Mouse (Mus musculus): ENCODE data around the gene Yipf1. TPM values are rescaled to one million over a fixed set of nuclear protein-coding genes. Genes with fewer than 3 reads are reported as not detected.

Yipf1 gene
- polyA plus RNA-seq, 1 experiment from 2014 or later = 60.2 TPM

DNA sequence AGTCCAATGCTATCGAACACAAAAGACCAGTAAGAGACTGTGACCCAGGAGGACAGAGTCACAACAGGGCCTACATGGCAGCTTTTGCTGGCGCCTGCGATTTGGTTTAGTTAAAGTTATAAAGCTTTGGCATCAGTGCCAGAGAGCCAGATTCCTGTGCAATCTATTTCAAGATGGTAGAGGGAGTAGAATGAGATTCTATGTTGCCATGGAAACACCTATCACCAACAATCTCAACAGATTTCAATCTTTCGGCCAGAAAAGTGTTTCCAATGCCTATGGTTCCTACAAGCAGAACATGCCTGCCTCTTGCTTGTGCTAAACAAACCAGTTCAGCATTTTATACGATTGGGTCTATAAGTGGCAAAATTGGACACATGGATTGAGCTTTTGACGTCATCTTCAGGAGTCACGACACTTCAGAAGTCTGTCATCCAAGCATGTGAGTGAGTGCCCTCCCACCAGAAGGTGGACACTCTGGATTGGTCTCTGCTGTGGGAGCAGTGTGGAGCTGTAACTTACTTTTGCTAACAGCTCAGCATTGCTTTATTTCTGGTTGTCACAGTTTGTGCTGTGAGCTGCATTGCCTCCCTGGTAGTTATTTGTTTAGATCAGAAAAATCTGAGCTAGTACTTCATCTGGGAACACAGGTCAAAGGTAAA, 22.4 kb upstream of the Yipf1 start:
- no peak for DNase-seq (ENCODE audit: low spot score)
- no peak overlapping the region for H3K4me2 ChIP-seq (ENCODE audit: low read length)
- 78% methylated on average over 7 of the region's 7 CpGs for WGBS
- no peaks in the 10 kb centered on the region for H3K4me1 ChIP-seq (replicated peaks; ENCODE audit: control insufficient read depth, insufficient read depth, low read length)
- no peaks in the 10 kb centered on the region for H3K9me3 ChIP-seq (ENCODE audit: control insufficient read depth, low read length)
- ATAC-seq (replicated peaks; ENCODE audit: low FRiP score, low TSS enrichment, low read depth) = no peak
- no peaks in the 10 kb centered on the region for H3K27me3 ChIP-seq (replicated peaks; ENCODE audit: control insufficient read depth, insufficient read depth, low read length)
- no peak overlapping the region for H3K9ac ChIP-seq (ENCODE audit: low read length)
- no peaks in the 10 kb centered on the region for H3K36me3 ChIP-seq (ENCODE audit: control insufficient read depth, insufficient read depth, low read length)
- no peak overlapping the region for H3K4me3 ChIP-seq (ENCODE audit: low read depth, low read length)
- H3K27ac ChIP-seq (ENCODE audit: low read depth) = no peak overlapping the region

DNA sequence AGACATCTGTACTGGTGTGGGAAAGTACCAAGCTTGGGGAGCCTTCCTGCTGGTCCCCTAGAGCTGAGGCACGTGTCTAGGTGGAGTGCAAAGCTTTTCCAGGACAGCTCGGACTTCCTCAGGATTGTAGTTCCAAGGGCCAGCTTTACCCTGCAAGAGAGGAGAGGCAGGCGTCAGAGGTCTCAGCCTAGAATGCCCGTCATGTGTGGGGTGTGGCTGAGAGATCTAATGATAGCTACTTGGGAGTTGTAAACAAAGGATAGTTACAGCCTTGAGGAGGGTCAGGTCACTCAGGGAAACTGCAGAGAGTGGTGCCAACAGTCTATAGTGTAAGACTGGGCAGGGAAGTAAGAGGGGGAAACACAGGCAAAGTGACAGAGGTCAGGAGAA, 21.9 kb upstream of the Yipf1 start:
- H3K4me3 ChIP-seq (ENCODE audit: low read depth, low read length) = no peak overlapping the region
- no peak overlapping the region for H3K9ac ChIP-seq (ENCODE audit: low read length)
- DNase-seq (ENCODE audit: low spot score) (no peak), ATAC-seq (replicated peaks; ENCODE audit: low FRiP score, low TSS enrichment, low read depth) (no peak)
- no peak overlapping the region for H3K4me2 ChIP-seq (ENCODE audit: low read length)
- H3K9me3 ChIP-seq (ENCODE audit: control insufficient read depth, low read length) = no peaks in the 10 kb centered on the region
- 19% methylated on average over 4 of the region's 4 CpGs for WGBS
- H3K36me3 ChIP-seq (ENCODE audit: control insufficient read depth, insufficient read depth, low read length) = no peaks in the 10 kb centered on the region
- H3K27ac ChIP-seq (ENCODE audit: low read depth) = no peak overlapping the region
- H3K27me3 ChIP-seq (replicated peaks; ENCODE audit: control insufficient read depth, insufficient read depth, low read length) = no peaks in the 10 kb centered on the region
- no peaks in the 10 kb centered on the region for H3K4me1 ChIP-seq (replicated peaks; ENCODE audit: control insufficient read depth, insufficient read depth, low read length)

DNA sequence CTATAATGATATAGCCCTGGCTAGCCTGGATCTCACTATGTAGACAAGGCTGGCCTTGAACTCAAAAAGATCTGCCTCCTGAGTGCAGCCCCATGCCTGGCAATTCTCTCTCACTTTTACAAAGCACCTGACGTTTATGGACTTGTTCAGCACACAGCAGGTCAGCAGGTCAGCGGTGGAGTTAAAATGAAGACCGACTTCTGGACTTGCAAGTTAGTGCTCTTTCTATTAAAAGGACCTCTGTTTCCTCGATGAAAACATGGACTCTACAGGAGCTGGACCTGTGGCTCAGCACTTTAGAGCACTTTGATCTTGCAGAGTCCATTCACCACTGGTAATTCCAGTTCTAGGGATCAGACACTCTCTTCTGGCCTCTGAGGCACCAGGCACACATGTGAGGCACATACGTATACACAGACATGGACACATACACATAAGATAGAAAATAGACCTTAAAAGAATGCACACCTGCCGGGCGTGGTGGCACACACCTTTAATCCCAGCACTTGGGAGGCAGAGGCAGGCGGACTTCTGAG, 16.0 kb upstream of the Yipf1 start:
- Histone ChIP-seq H3K27ac (ENCODE audit: low read depth) (no peak overlapping the region), H3K4me1 (replicated peaks; ENCODE audit: control insufficient read depth, insufficient read depth, low read length) (no peaks in the 10 kb centered on the region), H3K9ac (ENCODE audit: low read length) (no peak overlapping the region), H3K4me3 (ENCODE audit: low read depth, low read length) (no peak overlapping the region), H3K27me3 (replicated peaks; ENCODE audit: control insufficient read depth, insufficient read depth, low read length) (no peaks in the 10 kb centered on the region), H3K9me3 (ENCODE audit: control insufficient read depth, low read length) (no peaks in the 10 kb centered on the region), H3K36me3 (ENCODE audit: control insufficient read depth, insufficient read depth, low read length) (no peaks in the 10 kb centered on the region), H3K4me2 (ENCODE audit: low read length) (no peak overlapping the region)
- no peak for DNase-seq (ENCODE audit: low spot score)
- ATAC-seq (replicated peaks; ENCODE audit: low FRiP score, low TSS enrichment, low read depth) = no peak
- WGBS = 79% methylated on average over 8 of the region's 8 CpGs

DNA sequence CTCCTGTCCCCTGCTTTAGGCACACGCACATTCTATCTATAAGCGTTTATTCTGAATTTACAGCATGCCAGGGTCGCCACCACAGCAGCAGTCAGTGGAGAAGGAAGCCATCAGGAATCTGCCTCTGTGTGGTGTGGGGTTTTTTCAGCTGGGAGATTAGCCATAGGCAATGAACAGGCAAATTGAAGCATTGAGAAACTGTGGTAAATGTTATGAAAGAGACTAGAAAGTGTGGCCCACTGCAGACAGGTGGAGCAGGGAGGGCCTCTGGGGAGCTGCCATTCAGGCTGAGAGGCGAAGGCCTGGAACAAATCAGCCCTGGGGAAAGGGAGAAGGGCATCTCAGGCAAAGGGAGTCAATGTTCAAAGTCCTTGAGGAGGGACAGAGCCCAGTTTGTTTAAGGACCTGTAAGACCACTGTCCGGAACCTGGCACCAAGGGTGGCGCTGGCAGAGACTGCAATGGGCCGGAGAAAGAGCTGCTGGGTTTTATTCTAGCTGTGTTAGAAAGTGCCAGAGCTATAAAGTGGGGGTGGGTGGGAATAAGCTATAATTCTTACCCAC, 14.3 kb upstream of the Yipf1 start:
- DNase-seq (ENCODE audit: low spot score) (no peak), ATAC-seq (replicated peaks; ENCODE audit: low FRiP score, low TSS enrichment, low read depth) (no peak)
- H3K4me2 ChIP-seq (ENCODE audit: low read length) = no peak overlapping the region
- no peak overlapping the region for H3K4me3 ChIP-seq (ENCODE audit: low read depth, low read length)
- H3K4me1 ChIP-seq (replicated peaks; ENCODE audit: control insufficient read depth, insufficient read depth, low read length) = no peaks in the 10 kb centered on the region
- no peak overlapping the region for H3K9ac ChIP-seq (ENCODE audit: low read length)
- no peak overlapping the region for H3K27ac ChIP-seq (ENCODE audit: low read depth)
- no peaks in the 10 kb centered on the region for H3K27me3 ChIP-seq (replicated peaks; ENCODE audit: control insufficient read depth, insufficient read depth, low read length)
- no peaks in the 10 kb centered on the region for H3K36me3 ChIP-seq (ENCODE audit: control insufficient read depth, insufficient read depth, low read length)
- 80% methylated on average over 7 of the region's 7 CpGs for WGBS
- H3K9me3 ChIP-seq (ENCODE audit: control insufficient read depth, low read length) = no peaks in the 10 kb centered on the region

DNA sequence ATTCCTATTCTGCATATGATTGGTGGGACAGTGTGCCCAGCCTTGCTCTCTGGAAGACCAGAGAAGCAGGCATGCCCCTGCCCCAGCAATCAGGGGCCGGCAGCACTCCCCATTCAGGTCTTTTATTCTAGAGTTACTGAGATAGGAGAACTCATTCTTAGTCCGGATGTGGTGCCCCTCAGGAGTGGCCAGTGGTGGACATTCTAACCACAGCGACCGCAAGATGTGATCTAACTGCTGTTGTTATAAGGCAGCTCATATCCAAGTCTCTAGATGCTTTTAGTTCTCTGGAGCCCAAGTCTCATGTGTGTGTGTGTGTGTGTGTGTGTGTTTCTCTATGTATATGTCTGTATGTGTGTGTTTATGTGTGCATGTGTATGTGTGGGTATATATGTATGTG, 13.8 kb upstream of the Yipf1 start:
- H3K9ac ChIP-seq (ENCODE audit: low read length) = no peak overlapping the region
- H3K4me2 ChIP-seq (ENCODE audit: low read length) = no peak overlapping the region
- H3K36me3 ChIP-seq (ENCODE audit: control insufficient read depth, insufficient read depth, low read length) = no peaks in the 10 kb centered on the region
- H3K27me3 ChIP-seq (replicated peaks; ENCODE audit: control insufficient read depth, insufficient read depth, low read length) = no peaks in the 10 kb centered on the region
- DNase-seq (ENCODE audit: low spot score) (no peak), ATAC-seq (replicated peaks; ENCODE audit: low FRiP score, low TSS enrichment, low read depth) (no peak)
- no peaks in the 10 kb centered on the region for H3K4me1 ChIP-seq (replicated peaks; ENCODE audit: control insufficient read depth, insufficient read depth, low read length)
- no peaks in the 10 kb centered on the region for H3K9me3 ChIP-seq (ENCODE audit: control insufficient read depth, low read length)
- WGBS = 86% methylated on average over 4 of the region's 4 CpGs
- H3K27ac ChIP-seq (ENCODE audit: low read depth) = no peak overlapping the region
- no peak overlapping the region for H3K4me3 ChIP-seq (ENCODE audit: low read depth, low read length)

DNA sequence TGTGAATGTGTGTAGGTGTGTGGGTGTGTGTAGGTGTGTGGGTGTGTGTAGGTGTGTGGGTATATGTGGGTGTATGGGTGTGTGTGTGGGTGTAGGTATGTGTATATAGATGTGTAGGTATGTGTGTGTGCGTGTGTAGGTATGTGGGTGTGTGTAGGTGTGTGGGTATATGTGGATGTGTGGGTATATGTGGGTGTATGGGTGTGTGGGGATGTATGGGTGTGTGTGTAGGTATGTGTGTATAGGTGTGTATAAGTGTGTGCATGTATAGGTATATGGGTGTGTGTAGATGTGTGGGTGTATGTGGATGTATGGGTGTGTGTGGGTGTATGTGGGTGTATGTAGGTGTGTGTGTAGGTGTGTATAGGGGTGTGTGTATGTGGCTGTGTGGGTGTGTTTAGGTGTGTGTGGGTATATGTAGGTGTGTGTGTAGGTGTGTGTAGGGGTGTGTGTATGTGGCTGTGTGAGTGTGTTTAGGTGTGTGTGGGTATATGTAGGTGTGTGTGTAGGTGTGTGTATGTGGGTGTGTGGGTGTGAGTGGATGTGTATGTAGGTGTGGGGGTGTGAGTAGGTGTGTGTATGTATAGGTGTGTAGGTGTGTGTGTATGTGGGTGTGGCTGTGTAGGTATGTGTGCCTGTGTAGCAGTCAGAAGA, 13.1 kb upstream of the Yipf1 start:
- ATAC-seq (replicated peaks; ENCODE audit: low FRiP score, low TSS enrichment, low read depth) = no peak
- WGBS = 92% methylated on average over 1 of the region's 1 CpGs
- no peak overlapping the region for H3K4me2 ChIP-seq (ENCODE audit: low read length)
- no peaks in the 10 kb centered on the region for H3K36me3 ChIP-seq (ENCODE audit: control insufficient read depth, insufficient read depth, low read length)
- no peak overlapping the region for H3K9ac ChIP-seq (ENCODE audit: low read length)
- H3K27me3 ChIP-seq (replicated peaks; ENCODE audit: control insufficient read depth, insufficient read depth, low read length) = no peaks in the 10 kb centered on the region
- H3K4me3 ChIP-seq (ENCODE audit: low read depth, low read length) = no peak overlapping the region
- no peak overlapping the region for H3K27ac ChIP-seq (ENCODE audit: low read depth)
- no peak for DNase-seq (ENCODE audit: low spot score)
- no peaks in the 10 kb centered on the region; the same call in 1 of the 2 replicates for H3K4me1 ChIP-seq (replicated peaks; ENCODE audit: control insufficient read depth, insufficient read depth, low read length)
- H3K9me3 ChIP-seq (ENCODE audit: control insufficient read depth, low read length) = no peaks in the 10 kb centered on the region

DNA sequence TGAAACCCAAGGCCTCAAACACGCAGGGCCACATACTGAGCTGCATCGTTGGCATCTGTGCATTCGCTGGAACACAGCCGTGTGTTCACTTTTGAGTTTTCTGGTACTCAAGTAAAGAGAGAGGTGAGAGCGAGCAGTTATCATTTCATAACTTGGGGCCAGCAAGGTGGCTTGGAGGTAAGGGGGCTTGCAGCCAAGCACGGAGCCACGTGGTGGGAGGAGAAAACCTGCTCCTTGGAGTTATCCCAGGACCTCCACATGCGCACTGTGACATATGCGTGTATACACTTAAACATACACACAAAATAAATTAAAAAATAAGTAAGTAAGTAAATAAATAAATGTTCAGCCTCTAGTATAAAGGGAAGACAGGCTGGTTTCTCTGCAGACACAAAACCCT, 11.9 kb upstream of the Yipf1 start:
- Histone ChIP-seq H3K27ac (ENCODE audit: low read depth) (no peak overlapping the region), H3K4me3 (ENCODE audit: low read depth, low read length) (no peak overlapping the region), H3K4me1 (replicated peaks; ENCODE audit: control insufficient read depth, insufficient read depth, low read length) (no peaks in the 10 kb centered on the region; the same call in 1 of the 2 replicates), H3K27me3 (replicated peaks; ENCODE audit: control insufficient read depth, insufficient read depth, low read length) (no peaks in the 10 kb centered on the region), H3K9me3 (ENCODE audit: control insufficient read depth, low read length) (no peaks in the 10 kb centered on the region), H3K36me3 (ENCODE audit: control insufficient read depth, insufficient read depth, low read length) (no peaks in the 10 kb centered on the region), H3K9ac (ENCODE audit: low read length) (no peak overlapping the region), H3K4me2 (ENCODE audit: low read length) (no peak overlapping the region)
- ATAC-seq (replicated peaks; ENCODE audit: low FRiP score, low TSS enrichment, low read depth) (no peak), DNase-seq (ENCODE audit: low spot score) (no peak)
- 85% methylated on average over 9 of the region's 9 CpGs for WGBS

DNA sequence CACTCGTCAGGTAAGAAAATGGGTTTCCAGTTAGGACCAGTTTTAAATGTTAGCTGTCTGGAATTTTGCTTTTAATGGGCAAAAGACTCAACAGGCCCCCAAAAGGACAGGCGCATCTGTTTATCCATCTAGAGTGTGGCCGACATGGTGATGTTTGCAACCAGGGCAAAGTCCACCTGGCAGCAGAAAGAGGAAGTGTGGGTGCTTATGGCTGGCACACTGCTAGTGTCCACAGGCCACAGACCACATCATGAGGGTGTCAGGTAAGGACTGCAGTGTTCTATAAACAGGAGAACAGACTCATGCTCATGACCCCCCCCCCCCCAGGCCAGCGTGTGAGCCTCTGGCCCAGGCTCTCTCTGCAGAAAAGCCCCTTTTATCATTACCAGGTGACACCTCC, 11.3 kb upstream of the Yipf1 start:
- ATAC-seq (replicated peaks; ENCODE audit: low FRiP score, low TSS enrichment, low read depth) (no peak; the same call in 1 of the 2 replicates), DNase-seq (ENCODE audit: low spot score) (no peak)
- Histone ChIP-seq H3K4me1 (replicated peaks; ENCODE audit: control insufficient read depth, insufficient read depth, low read length) (no peaks in the 10 kb centered on the region; the same call in 1 of the 2 replicates), H3K36me3 (ENCODE audit: control insufficient read depth, insufficient read depth, low read length) (no peaks in the 10 kb centered on the region), H3K9ac (ENCODE audit: low read length) (no peak overlapping the region), H3K4me2 (ENCODE audit: low read length) (no peak overlapping the region), H3K27me3 (replicated peaks; ENCODE audit: control insufficient read depth, insufficient read depth, low read length) (no peaks in the 10 kb centered on the region), H3K4me3 (ENCODE audit: low read depth, low read length) (no peak overlapping the region), H3K9me3 (ENCODE audit: control insufficient read depth, low read length) (no peaks in the 10 kb centered on the region), H3K27ac (ENCODE audit: low read depth) (no peak overlapping the region)
- WGBS = 42% methylated on average over 4 of the region's 4 CpGs
